ENCODE assay signal across 1 mouse cellular context in genomic region chr10:117758344-117758743, GRCm38 (mm10). TPM values are rescaled to one million over a fixed set of nuclear protein-coding genes. Genes with fewer than 3 reads are reported as not detected.
"Had no signal": no experiment of that assay in that cellular context is flagged by ENCODE, and none has a peak within 500 bp of the region (broad histone marks: within the 10 kb centered on the region; RNA-seq: fewer than 3 reads in every experiment).

No protein-coding gene starts in this region.

RNA-seq across cellular contexts. Expression of gene Slc35e3, which starts 12.2 kb away (rescaled TPM):
- polyA plus RNA-seq: erythroblast, embryonic 14.5 days had no signal
